Comparison of ENCODE assay signal across 16 mouse cellular contexts in genomic region chr12:100012839-100013238, GRCm38 (mm10).
"Had no signal": no experiment of that assay in that cellular context is flagged by ENCODE, and none has a peak within 500 bp of the region (broad histone marks: within the 10 kb centered on the region; RNA-seq: fewer than 3 reads in every experiment).

No protein-coding gene starts in this region.

- DNase-seq: kidney, adult 2 months; kidney, postnatal 25 days; layer of hippocampus, adult 9-11 months; liver, embryonic 13.5 days; lung, postnatal 10 days; lung, postnatal 4 days; thymus, adult 18-20 months; thymus, postnatal 36 days had no signal

- H3K36me3 ChIP-seq: liver, embryonic 13.5 days; lung, embryonic 15.5 days; midbrain, embryonic 12.5 days; midbrain, embryonic 15.5 days had no signal

- H3K4me3 ChIP-seq: layer of hippocampus, adult 2 months; left cerebral cortex, adult 2 months; liver, embryonic 13.5 days; lung, embryonic 15.5 days; midbrain, embryonic 12.5 days; midbrain, embryonic 15.5 days; myocyte had no signal

- H3K4me1 ChIP-seq: liver, embryonic 13.5 days; lung, embryonic 15.5 days; midbrain, embryonic 12.5 days; midbrain, embryonic 15.5 days had no signal

- H3K27me3 ChIP-seq: liver, embryonic 13.5 days; lung, embryonic 15.5 days; midbrain, embryonic 12.5 days; midbrain, embryonic 15.5 days had no signal

- H3K4me2 ChIP-seq: liver, embryonic 13.5 days; lung, embryonic 15.5 days; midbrain, embryonic 12.5 days; midbrain, embryonic 15.5 days had no signal

- H3K27ac ChIP-seq: kidney, postnatal 0 days; layer of hippocampus, adult 2 months; left cerebral cortex, adult 2 months; liver, embryonic 13.5 days; lung, embryonic 15.5 days; midbrain, embryonic 12.5 days; midbrain, embryonic 15.5 days had no signal

- H3K9ac ChIP-seq: liver, embryonic 13.5 days; lung, embryonic 15.5 days; midbrain, embryonic 12.5 days; midbrain, embryonic 15.5 days had no signal

- ATAC-seq: intestine, postnatal 0 days; midbrain, embryonic 15.5 days had no signal

- H3K9me3 ChIP-seq: liver, embryonic 13.5 days; lung, embryonic 15.5 days; midbrain, embryonic 12.5 days; midbrain, embryonic 15.5 days had no signal
